Mouse (Mus musculus) left cerebral cortex, postnatal 10 days (tissue): ENCODE measurements around the gene Ncbp1. TPM values are rescaled to one million over a fixed set of nuclear protein-coding genes. Genes with fewer than 3 reads are reported as not detected.

Experiments used
- DNase-seq, 2 experiments: peaks; one replicate each; pipeline ENCODE4 v3.0.0; 2021 to 2022; ENCODE audit warnings: low spot score in 2 of 2, mixed read lengths in 1 of 2; ENCODE audit errors: extremely low spot score in 1 of 2
- intact Hi-C: fragments of 180-260 bp; cut with DNase I; formaldehyde crosslinking; loops from one replicate; pipeline ENCODE4 v1.15.1; 2025
- total RNA-seq, 2 experiments: library from RNA; stranded (reverse); gene quantifications; 2 replicates each; pipeline ENCODE4 v1.2.3; 2021

The Ncbp1 gene
- total RNA-seq, result 10 to 100 TPM; 48.7 to 53.1 TPM

- DNase-seq, result peak; percentile 82 to 93
- intact Hi-C loops, result no loop called here
These were observed at the start of gene Ncbp1, which contains the start of gene Tstd2 for GRCm38 (mm10) chr4:46138287-46139222. TSS of gene Ncbp1 (plus strand) at chr4:46138613. TSS of gene Tstd2 (minus strand) at chr4:46138694.

GRCm38 (mm10) chr4:46089524-46090125, 48.8 kb upstream of the Ncbp1 start:
- intact Hi-C loops, result no loop called here
- DNase-seq, result no peak

GRCm38 (mm10) chr4:46092429-46093076, 45.9 kb upstream of the Ncbp1 start:
- no peak for DNase-seq
- intact Hi-C loops, result no loop called here

GRCm38 (mm10) chr4:46094916-46095825, 43.2 kb upstream of the Ncbp1 start:
- DNase-seq, result no peak
- intact Hi-C loops, result no loop called here

- intact Hi-C loops, result no loop called here
- DNase-seq, result no peak
These were observed 42.6 kb upstream of the Ncbp1 start for GRCm38 (mm10) chr4:46095826-46096159.

- intact Hi-C loops, result no loop called here
- DNase-seq, result no peak
These were observed 41.9 kb upstream of the Ncbp1 start for GRCm38 (mm10) chr4:46096546-46096945.

GRCm38 (mm10) chr4:46097591-46097990, 40.8 kb upstream of the Ncbp1 start:
- intact Hi-C loops, result no loop called here
- no peak for DNase-seq

GRCm38 (mm10) chr4:46099132-46099531, 39.3 kb upstream of the Ncbp1 start:
- intact Hi-C loops, result no loop called here
- no peak for DNase-seq

GRCm38 (mm10) chr4:46100539-46100938, 37.9 kb upstream of the Ncbp1 start:
- intact Hi-C loops, result no loop called here

GRCm38 (mm10) chr4:46101211-46101711, 37.2 kb upstream of the Ncbp1 start:
- no peak for DNase-seq
- intact Hi-C loops, result no loop called here

More at GRCm38 (mm10) chr4:46100539-46100938, 37.9 kb upstream of the Ncbp1 start:
- DNase-seq, result no peak

- intact Hi-C loops, result no loop called here
- no peak for DNase-seq
These were observed 36.2 kb upstream of the Ncbp1 start for GRCm38 (mm10) chr4:46102078-46102769.

- intact Hi-C loops, result no loop called here
- no peak for DNase-seq
These were observed 28.3 kb upstream of the Ncbp1 start for GRCm38 (mm10) chr4:46110084-46110483.

- intact Hi-C loops, result no loop called here
- DNase-seq, result no peak
These were observed 27.1 kb upstream of the Ncbp1 start for GRCm38 (mm10) chr4:46111361-46111760.

- intact Hi-C loops, result loop anchor here (5.0 kb wide), 1 partner anchor 78 kb away; the partner anchor contains the start of gene Tmod1
These were observed 23.1 kb upstream of the Ncbp1 start for GRCm38 (mm10) chr4:46115308-46115707.

GRCm38 (mm10) chr4:46116544-46117175, 21.8 kb upstream of the Ncbp1 start:
- intact Hi-C loops, result loop anchor here (5.0 kb wide), 1 partner anchor 79 kb away; the partner anchor contains the start of gene Tmod1
- DNase-seq, result no peak

More at GRCm38 (mm10) chr4:46115308-46115707, 23.1 kb upstream of the Ncbp1 start:
- DNase-seq, result no peak

- intact Hi-C loops, result loop anchor here (5.0 kb wide), 1 partner anchor 80 kb away; the partner anchor contains the start of gene Tmod1
These were observed 20.9 kb upstream of the Ncbp1 start for GRCm38 (mm10) chr4:46117536-46117935.

GRCm38 (mm10) chr4:46119514-46120094, 18.8 kb upstream of the Ncbp1 start:
- intact Hi-C loops, result loop anchor here (5.0 to 10.0 kb wide), 2 partner anchors 82 to 695 kb away; partner anchors contain the start of gene Tmod1
- DNase-seq, result no peak

More at GRCm38 (mm10) chr4:46117536-46117935, 20.9 kb upstream of the Ncbp1 start:
- DNase-seq, result no peak
